Mouse (Mus musculus) embryonic facial prominence, embryonic 12.5 days (tissue): ENCODE results near the gene Necab3. TPM values are rescaled to one million over a fixed set of nuclear protein-coding genes. Genes with fewer than 3 reads are reported as not detected.

Source experiments
- ATAC-seq: fragments of 200-750 bp; cut with Nextera tagmentation; 2 replicates; pipeline ENCODE4 v1.8.0; 2017; ENCODE audit not compliant: insufficient number of reproducible peaks, insufficient read depth, low FRiP score, low TSS enrichment
- H3K27ac ChIP-seq: fragments of 300-500 bp; sonication (generic); 2 replicates; pipeline ENCODE4 v1.5.1; 2016; ENCODE audit warnings: mild to moderate bottlenecking
- H3K27me3 ChIP-seq: fragments of 300-500 bp; sonication (generic); 2 replicates; pipeline ENCODE4 v1.6.1; 2016; ENCODE audit warnings: mild to moderate bottlenecking, moderate library complexity
- H3K36me3 ChIP-seq: fragments of 300-500 bp; sonication (generic); 2 replicates; pipeline ENCODE4 v1.6.1; 2016; ENCODE audit warnings: mild to moderate bottlenecking
- H3K4me1 ChIP-seq: fragments of 300-500 bp; sonication (generic); 2 replicates; pipeline ENCODE4 v1.6.1; 2016
- H3K4me2 ChIP-seq: fragments of 300-500 bp; sonication (generic); replicated peaks from 2 replicates; pipeline ENCODE4 v1.6.1; 2016; ENCODE audit warnings: mild to moderate bottlenecking, moderate library complexity
- H3K4me3 ChIP-seq: fragments of 300-500 bp; sonication (generic); 2 replicates; pipeline ENCODE4 v1.5.1; 2016; ENCODE audit warnings: mild to moderate bottlenecking
- H3K9ac ChIP-seq: fragments of 300-500 bp; sonication (generic); 2 replicates; pipeline ENCODE4 v1.6.1; 2016; ENCODE audit warnings: mild to moderate bottlenecking, moderate library complexity
- H3K9me3 ChIP-seq: fragments of 300-500 bp; sonication (generic); 2 replicates; pipeline ENCODE4 v1.6.1; 2016; ENCODE audit warnings: mild to moderate bottlenecking, moderate library complexity
- WGBS: fragments of 180-500 bp; shearing (Covaris S2); methylation state at CpG from one replicate; pipeline ENCODE4 v1.1.7; 2016; 5-methylcytosine and 5-hydroxymethylcytosine counted together
- polyA plus RNA-seq: library from polyadenylated mRNA; unstranded; fragments of >200 nt; fragmentation: Nextera tagmentation; extraction: Ambion mirVana; gene quantifications from 2 replicates; pipeline ENCODE4 v1.2.1, GENCODE M21; 2016

The Necab3 gene
- polyA plus RNA-seq, 1 experiment from 2014 or later = 3.7 TPM

DNA sequence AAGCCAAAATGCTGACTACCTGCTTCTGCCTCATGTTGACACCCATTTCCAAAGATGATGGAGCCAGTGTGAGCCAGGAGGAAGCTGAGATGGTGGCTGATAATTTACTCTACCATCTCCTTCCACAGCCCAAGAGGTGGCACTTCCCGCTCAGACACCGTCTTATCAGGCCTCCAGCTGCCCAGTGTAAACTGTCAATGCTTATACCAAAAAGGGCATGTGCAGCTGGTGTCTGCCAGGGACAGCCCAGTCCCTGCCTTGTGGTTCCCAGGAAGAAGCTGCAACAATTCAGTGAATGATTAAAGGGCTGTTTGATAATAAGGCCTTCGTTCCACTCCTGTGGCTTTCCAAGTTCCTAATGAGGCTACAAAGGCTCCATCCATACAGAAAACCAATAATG, 20.0 kb downstream of the Necab3 start:
- Histone ChIP-seq H3K9me3 (no peaks in the 10 kb centered on the region), H3K4me2 (no peak overlapping the region), H3K4me1 (no peaks in the 10 kb centered on the region), H3K4me3 (no peak overlapping the region), H3K27me3 (no peaks in the 10 kb centered on the region), H3K27ac (no peak overlapping the region), H3K9ac (no peak overlapping the region), H3K36me3 (peaks cover 36% of the 10 kb centered on the region)
- ATAC-seq = no peak
- 74% methylated on average over 3 of the region's 3 CpGs for WGBS

DNA sequence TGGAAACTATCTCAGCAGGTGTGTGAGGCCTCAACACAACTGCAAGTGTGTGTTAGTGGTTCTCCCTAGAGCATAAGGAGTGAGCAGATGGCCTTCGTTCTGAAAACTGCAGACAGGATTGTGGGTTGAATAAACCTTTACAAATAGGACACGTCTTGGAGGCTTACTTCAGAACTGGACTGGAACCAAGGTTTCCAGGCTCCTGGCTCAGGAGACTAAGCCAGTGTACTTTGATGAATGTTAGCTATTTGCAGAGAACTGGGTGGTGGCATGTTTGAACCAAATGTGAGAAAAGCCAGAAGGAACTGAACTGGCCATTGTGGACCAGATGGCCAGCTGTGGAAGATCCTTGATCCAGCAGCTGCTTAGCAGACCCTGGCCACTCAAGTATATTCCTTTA, 20.4 kb downstream of the Necab3 start:
- no peak overlapping the region for H3K4me3 ChIP-seq
- no peak overlapping the region for H3K9ac ChIP-seq
- ATAC-seq = no peak
- H3K4me1 ChIP-seq = no peaks in the 10 kb centered on the region
- peaks cover 38% of the 10 kb centered on the region for H3K36me3 ChIP-seq
- no peak overlapping the region for H3K4me2 ChIP-seq
- WGBS = 66% methylated on average over 2 of the region's 2 CpGs
- no peak overlapping the region for H3K27ac ChIP-seq
- no peaks in the 10 kb centered on the region for H3K27me3 ChIP-seq
- no peaks in the 10 kb centered on the region for H3K9me3 ChIP-seq

DNA sequence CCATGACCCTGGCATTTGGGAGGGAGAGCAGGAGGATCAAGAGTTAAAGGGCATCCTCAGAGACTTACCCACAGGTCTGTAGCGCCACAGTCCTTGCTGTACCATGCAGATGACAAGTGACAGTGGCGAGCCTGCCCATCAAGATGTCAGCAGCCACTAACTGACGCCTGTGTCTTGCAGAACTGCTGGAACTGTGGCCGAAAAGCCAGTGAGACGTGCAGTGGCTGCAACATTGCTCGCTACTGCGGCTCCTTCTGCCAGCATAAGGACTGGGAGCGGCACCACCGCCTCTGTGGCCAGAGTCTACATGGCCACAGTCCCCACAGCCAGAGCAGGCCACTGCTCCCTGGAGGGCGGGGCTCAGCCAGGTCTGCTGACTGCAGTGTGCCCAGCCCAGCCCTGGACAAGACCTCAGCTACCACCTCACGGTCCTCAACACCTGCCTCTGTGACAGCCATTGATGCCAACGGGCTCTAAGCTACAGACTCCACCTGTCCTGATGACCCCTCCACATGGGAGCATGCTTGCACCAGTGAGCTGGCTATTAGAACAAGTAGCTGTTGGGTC, 23.9 kb downstream of the Necab3 start:
- no peak overlapping the region for H3K9ac ChIP-seq
- no peak overlapping the region for H3K4me2 ChIP-seq
- H3K9me3 ChIP-seq = no peaks in the 10 kb centered on the region
- H3K27me3 ChIP-seq = no peaks in the 10 kb centered on the region
- no peak for ATAC-seq
- 93% methylated on average over 12 of the region's 12 CpGs for WGBS
- no peaks in the 10 kb centered on the region for H3K4me1 ChIP-seq
- H3K36me3 ChIP-seq = peaks cover 54% of the 10 kb centered on the region
- no peak overlapping the region for H3K4me3 ChIP-seq
- no peak overlapping the region for H3K27ac ChIP-seq

DNA sequence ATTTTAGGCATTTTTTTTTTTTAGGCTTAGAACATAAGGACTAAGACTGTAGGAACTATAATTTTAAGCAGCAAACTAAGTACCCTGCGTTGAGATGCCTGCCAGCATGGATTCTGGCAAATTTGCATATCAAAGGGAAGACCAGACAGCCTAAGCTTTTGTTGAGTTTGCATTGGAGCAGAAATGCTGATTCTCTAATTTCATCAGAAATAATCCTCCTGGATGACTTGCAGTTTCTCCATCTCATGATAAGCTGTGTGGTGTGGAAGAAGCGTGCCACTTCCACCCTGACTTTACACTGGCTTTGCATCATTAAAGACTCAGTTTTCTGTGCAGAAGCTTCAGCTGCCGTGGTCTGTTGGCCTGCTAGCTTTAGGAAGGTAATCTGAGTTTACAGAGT, 25.8 kb downstream of the Necab3 start:
- WGBS = 72% methylated on average over 3 of the region's 3 CpGs
- Histone ChIP-seq H3K27me3 (no peaks in the 10 kb centered on the region), H3K9ac (no peak overlapping the region), H3K27ac (no peak overlapping the region), H3K36me3 (peaks cover 67% of the 10 kb centered on the region), H3K4me2 (no peak overlapping the region), H3K4me1 (no peaks in the 10 kb centered on the region), H3K9me3 (no peaks in the 10 kb centered on the region), H3K4me3 (no peak overlapping the region)
- ATAC-seq = no peak

DNA sequence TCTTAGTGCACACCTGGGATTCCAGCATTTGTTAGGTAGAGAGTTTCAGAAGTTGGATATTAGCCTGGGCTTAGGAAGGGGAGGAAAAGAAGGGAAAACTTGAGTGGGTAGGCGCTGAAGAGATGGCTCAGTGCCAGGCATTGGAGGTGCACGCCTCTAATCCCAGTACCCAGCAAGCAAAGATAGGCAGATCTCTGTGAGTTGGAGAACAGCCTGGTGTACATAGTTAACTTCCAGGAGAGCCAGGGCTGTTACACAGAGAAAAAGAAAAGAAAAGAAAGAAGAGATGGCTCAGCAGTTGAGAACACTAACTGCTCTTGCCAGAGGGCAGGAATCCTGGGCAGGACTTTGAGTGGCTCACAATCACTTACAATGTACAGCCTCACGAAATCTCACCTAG, 32.2 kb downstream of the Necab3 start:
- no peaks in the 10 kb centered on the region for H3K9me3 ChIP-seq
- no peak overlapping the region for H3K9ac ChIP-seq
- ATAC-seq = no peak
- no peaks in the 10 kb centered on the region for H3K27me3 ChIP-seq
- H3K4me3 ChIP-seq = no peak overlapping the region
- H3K4me1 ChIP-seq = no peaks in the 10 kb centered on the region
- H3K36me3 ChIP-seq = peaks cover 66% of the 10 kb centered on the region
- no peak overlapping the region for H3K4me2 ChIP-seq
- WGBS = 83% methylated on average over 3 of the region's 3 CpGs
- H3K27ac ChIP-seq = no peak overlapping the region

DNA sequence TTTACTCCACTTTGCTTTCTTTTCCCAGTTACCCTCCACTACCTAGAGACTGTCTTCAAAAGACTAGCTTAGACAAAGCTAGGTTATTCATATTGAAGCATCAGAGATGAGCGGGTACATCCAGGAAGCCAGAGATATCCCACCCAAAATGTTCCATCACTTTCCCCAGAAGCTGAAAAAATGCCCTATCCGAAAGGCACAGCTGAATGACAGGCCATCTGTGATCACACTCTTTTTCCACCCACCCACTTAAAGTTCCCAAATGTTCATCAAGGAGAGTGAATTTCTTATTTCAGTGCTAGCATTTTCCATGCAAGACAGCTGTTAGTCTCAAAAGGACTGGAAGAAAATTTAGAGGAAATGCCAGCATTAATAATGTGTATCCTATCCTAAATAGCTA, 33.4 kb downstream of the Necab3 start:
- H3K4me1 ChIP-seq = no peaks in the 10 kb centered on the region
- no peaks in the 10 kb centered on the region for H3K9me3 ChIP-seq
- no peak overlapping the region for H3K9ac ChIP-seq
- no peak overlapping the region for H3K4me3 ChIP-seq
- ATAC-seq = no peak
- H3K27ac ChIP-seq = no peak overlapping the region
- no peak overlapping the region for H3K4me2 ChIP-seq
- peaks cover 61% of the 10 kb centered on the region for H3K36me3 ChIP-seq
- 95% methylated on average over 2 of the region's 2 CpGs for WGBS
- no peaks in the 10 kb centered on the region for H3K27me3 ChIP-seq

DNA sequence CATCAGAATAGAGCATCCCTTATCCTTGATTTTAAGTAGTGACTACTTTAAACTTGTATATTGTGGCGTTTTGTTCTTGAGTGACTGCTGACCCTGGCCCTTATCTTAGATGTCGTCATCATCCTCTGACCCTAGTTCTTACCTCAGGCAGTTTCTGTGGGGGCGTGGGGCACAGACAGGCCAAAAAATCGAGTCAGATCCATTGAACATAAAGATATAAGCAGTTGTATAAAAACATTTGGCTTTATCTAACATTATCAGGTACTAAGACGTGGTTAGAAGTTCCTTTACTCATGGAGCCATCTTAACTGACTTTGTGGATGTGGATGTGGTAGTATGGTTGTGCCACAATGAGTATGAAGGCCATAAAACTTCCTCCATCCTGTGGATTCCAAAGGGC, 36.4 kb downstream of the Necab3 start:
- Histone ChIP-seq H3K9ac (no peak overlapping the region), H3K4me2 (no peak overlapping the region), H3K27ac (no peak overlapping the region), H3K4me1 (no peaks in the 10 kb centered on the region), H3K9me3 (no peaks in the 10 kb centered on the region), H3K36me3 (peaks cover 59% of the 10 kb centered on the region), H3K27me3 (no peaks in the 10 kb centered on the region), H3K4me3 (no peak overlapping the region)
- ATAC-seq = no peak
- 91% methylated on average over 5 of the region's 5 CpGs for WGBS

DNA sequence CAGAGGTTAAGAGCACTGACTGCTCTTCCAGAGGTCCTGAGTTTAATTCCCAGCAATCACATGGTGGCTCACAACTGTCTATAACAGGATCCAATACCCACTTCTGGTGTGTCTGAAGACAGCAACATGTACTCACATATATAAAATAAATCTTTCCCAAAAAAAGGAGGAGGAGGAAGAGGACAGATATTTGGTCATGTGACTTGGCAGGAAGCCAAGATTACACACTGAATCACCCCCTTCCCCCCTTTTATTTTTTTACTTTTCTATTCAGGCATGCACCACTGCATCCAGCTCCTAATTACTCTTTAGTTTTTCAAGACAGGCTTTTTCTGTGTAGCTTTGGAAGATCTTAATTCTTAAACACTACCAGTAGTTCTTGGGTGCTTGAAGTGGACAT, 37.2 kb downstream of the Necab3 start:
- no peak for ATAC-seq
- no peaks in the 10 kb centered on the region for H3K4me1 ChIP-seq
- no peak overlapping the region for H3K27ac ChIP-seq
- H3K27me3 ChIP-seq = no peaks in the 10 kb centered on the region
- peaks cover 68% of the 10 kb centered on the region for H3K36me3 ChIP-seq
- no peak overlapping the region for H3K4me2 ChIP-seq
- H3K4me3 ChIP-seq = no peak overlapping the region
- no peaks in the 10 kb centered on the region for H3K9me3 ChIP-seq
- H3K9ac ChIP-seq = no peak overlapping the region

DNA sequence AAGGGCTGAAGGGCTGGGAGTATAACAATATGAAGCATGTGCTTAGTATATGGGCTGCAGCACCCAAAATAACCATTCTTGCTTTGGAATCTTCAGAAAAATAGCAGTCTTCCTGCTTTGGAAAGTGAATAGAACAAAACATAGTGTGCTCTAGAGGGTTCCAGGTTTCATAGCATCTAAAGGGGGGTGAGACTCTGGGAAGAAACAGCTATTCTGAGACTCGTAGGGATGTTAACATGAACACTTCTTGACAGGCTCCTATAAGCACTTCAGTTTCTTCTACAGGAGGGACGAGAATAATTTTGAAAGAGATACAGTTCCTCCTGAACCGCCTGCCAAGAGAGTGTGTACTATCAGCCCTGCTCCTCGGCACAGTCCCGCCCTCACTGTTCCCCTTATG, 41.3 kb downstream of the Necab3 start:
- WGBS = 94% methylated on average over 5 of the region's 5 CpGs
- Histone ChIP-seq H3K4me3 (no peak overlapping the region), H3K27ac (no peak overlapping the region), H3K36me3 (peaks cover 39% of the 10 kb centered on the region), H3K27me3 (no peaks in the 10 kb centered on the region), H3K9me3 (no peaks in the 10 kb centered on the region), H3K4me1 (no peaks in the 10 kb centered on the region), H3K4me2 (no peak overlapping the region), H3K9ac (no peak overlapping the region)
- no peak for ATAC-seq

DNA sequence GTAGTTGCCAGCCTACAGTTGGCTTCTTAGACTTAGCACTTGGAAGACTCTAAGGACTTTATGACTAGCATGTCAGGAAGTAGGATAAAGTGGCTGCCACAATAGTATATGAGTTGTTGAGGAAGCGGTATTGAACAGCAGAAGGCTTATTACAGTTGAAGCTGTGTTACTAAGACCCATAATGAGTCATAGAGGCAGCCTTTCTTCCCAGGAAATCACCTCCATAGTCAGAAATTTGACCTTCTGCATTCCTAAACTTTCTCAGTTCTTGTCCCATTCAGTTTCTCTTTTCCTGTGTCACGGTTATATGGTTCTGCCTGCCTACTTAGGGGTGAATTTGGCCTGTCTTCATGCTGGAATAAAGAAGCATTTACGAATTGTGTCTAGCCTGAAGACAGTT, 41.7 kb downstream of the Necab3 start:
- Histone ChIP-seq H3K4me1 (no peaks in the 10 kb centered on the region), H3K9me3 (no peaks in the 10 kb centered on the region), H3K4me3 (no peak overlapping the region), H3K27me3 (no peaks in the 10 kb centered on the region), H3K4me2 (no peak overlapping the region), H3K9ac (no peak overlapping the region), H3K27ac (no peak overlapping the region), H3K36me3 (peaks cover 41% of the 10 kb centered on the region)
- WGBS = 83% methylated on average over 3 of the region's 3 CpGs
- ATAC-seq = no peak

DNA sequence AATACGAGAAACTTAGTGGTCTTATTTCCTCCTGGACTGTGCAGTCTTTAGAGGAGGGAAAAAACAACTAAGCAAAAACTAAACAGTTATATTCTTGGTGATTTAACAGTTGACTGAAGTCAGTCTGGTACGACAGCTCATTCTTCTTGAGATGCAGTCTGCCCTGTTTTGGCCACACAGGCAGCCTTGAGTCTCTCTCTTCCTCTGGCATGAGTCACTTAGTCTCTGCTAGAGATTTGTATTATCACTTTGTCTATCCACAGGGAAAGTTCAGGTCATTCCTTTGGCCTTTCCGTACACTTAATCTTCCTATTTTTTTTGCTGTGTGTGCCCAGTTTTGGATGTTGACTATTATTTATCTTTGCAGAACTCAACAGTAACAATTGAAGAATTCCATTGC, 48.5 kb downstream of the Necab3 start:
- 90% methylated on average over 3 of the region's 3 CpGs for WGBS
- no peaks in the 10 kb centered on the region for H3K4me1 ChIP-seq
- no peak for ATAC-seq

DNA sequence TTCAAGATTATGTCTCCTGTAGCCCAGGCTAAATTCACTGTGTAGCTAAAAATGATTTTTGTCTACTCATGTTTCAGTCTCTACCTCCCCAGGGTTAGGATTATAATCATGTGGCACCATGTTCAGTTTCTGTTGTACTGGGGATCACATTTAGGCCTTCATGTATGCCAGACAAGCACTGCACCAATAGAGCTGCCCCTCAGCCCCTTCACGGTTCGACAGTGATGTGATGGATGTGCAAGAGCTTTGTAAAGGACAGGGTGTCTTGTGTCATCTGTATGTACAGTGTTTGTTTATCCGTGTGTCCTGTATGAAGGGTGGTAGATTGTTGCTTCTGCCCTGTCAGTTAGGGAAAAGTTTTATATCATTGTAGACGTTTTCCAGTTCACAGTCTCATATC, 50.2 kb downstream of the Necab3 start:
- ATAC-seq = no peak
- Histone ChIP-seq H3K4me3 (no peak overlapping the region), H3K27me3 (no peaks in the 10 kb centered on the region), H3K27ac (no peak overlapping the region), H3K9me3 (no peaks in the 10 kb centered on the region), H3K4me2 (no peak overlapping the region), H3K36me3 (peaks cover 29% of the 10 kb centered on the region), H3K9ac (no peak overlapping the region), H3K4me1 (no peaks in the 10 kb centered on the region)
- 88% methylated on average over 4 of the region's 4 CpGs for WGBS

More for the DNA sequence above, 48.5 kb downstream of the Necab3 start:
- H3K27ac ChIP-seq = no peak overlapping the region
- H3K36me3 ChIP-seq = peaks cover 29% of the 10 kb centered on the region
- no peak overlapping the region for H3K4me2 ChIP-seq
- no peak overlapping the region for H3K9ac ChIP-seq
- H3K9me3 ChIP-seq = no peaks in the 10 kb centered on the region
- no peak overlapping the region for H3K4me3 ChIP-seq
- H3K27me3 ChIP-seq = no peaks in the 10 kb centered on the region
